Mouse (Mus musculus): ENCODE measurements around the gene Mov10. TPM values are rescaled to one million over a fixed set of nuclear protein-coding genes. Genes with fewer than 3 reads are reported as not detected.

Gene Mov10
- polyA plus RNA-seq, 1 experiment from 2014 or later: 20.6 TPM

DNA sequence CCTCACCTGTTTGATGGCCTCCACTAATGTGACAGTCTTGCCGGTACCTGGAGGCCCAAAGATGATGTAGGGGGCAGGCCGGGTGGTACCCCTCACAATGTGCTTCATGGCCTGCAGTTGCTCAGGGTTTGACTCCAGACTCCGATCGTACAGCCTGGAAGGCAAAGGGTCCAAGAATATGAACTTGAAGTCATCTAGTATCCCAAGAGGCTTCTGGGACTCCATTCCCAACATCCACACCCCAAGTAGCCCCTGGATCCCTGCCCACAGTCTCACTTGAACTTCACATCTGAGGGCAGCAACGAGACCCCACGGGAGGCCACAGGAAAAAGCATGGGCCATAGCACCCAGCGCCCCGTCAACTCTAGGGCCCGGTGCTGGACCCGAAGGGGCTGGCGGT, 17.7 kb downstream of the Mov10 start:
- ATAC-seq (ENCODE audit: low FRiP score): no peak
- WGBS: 95% methylated on average over 11 of the region's 11 CpGs
- H3K27ac ChIP-seq: no peak overlapping the region

DNA sequence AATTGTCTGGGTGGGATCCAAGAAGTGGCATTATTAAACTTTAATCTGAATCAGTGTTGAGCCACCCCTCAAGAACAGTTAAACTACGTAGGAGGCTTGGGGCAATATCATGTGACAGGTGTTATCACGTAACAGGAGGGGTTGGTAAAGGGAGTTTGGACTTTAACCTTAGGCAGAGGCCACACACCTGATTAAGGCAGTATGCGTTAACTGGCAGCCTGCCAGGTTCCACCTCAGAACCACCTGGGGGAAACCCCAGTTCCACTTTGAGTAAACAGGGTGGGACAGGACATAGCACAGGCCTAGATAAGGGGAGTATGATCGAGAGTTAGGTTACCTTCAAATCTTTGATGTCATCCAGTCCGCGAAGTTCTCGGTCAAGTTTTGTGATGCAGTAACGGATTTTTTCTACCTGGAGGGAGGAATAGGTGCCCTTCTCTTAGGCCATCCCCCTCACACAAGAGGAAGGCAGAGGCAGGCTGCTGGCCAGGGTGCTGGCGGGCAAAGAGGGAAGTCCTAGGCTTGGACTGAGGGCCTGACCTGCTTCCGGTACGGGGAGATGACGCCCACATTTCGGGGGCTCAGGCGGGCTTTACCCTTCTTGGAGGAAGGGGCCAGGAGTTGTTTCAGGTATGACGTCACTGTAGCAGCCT, 21.8 kb downstream of the Mov10 start:
- Histone ChIP-seq H3K9ac (no peak overlapping the region), H3K4me2 (no peak overlapping the region), H3K9me3 (no peaks in the 10 kb centered on the region), H3K4me3 (replicated peaks) (no peak overlapping the region), H3K27ac (0 out of 2 replicates have a peak overlapping the region, but pooled peaks have one; percentile 50), H3K4me1 (peaks cover 35% of the 10 kb centered on the region), H3K27me3 (no peaks in the 10 kb centered on the region), H3K36me3 (replicated peaks) (peaks cover 54% of the 10 kb centered on the region)
- 83% methylated on average over 15 of the region's 15 CpGs for WGBS
- no peak for ATAC-seq (ENCODE audit: low FRiP score)

More for the DNA sequence above, 17.7 kb downstream of the Mov10 start:
- Histone ChIP-seq H3K27me3 (no peaks in the 10 kb centered on the region), H3K9me3 (no peaks in the 10 kb centered on the region), H3K9ac (no peak overlapping the region), H3K4me1 (peaks cover 9% of the 10 kb centered on the region), H3K36me3 (replicated peaks) (peaks cover 51% of the 10 kb centered on the region), H3K4me2 (no peak overlapping the region), H3K4me3 (replicated peaks) (no peak overlapping the region)

GRCm38 (mm10) chr3:104795661-104796340, 22.6 kb downstream of the Mov10 start:
- Histone ChIP-seq H3K27ac (peak overlapping the region; percentile 50), H3K4me3 (replicated peaks) (no peak overlapping the region), H3K9me3 (no peaks in the 10 kb centered on the region), H3K36me3 (replicated peaks) (peaks cover 47% of the 10 kb centered on the region), H3K4me1 (peaks cover 40% of the 10 kb centered on the region), H3K27me3 (no peaks in the 10 kb centered on the region), H3K4me2 (no peak overlapping the region), H3K9ac (no peak overlapping the region)
- WGBS: 78% methylated on average over 15 of the region's 15 CpGs
- no peak for ATAC-seq (ENCODE audit: low FRiP score)

GRCm38 (mm10) chr3:104794953-104795470, 23.4 kb downstream of the Mov10 start:
- 75% methylated on average over 12 of the region's 12 CpGs for WGBS
- Histone ChIP-seq H3K4me3 (replicated peaks) (no peak overlapping the region), H3K9me3 (no peaks in the 10 kb centered on the region), H3K27me3 (no peaks in the 10 kb centered on the region), H3K9ac (no peak overlapping the region), H3K4me1 (peaks cover 48% of the 10 kb centered on the region), H3K4me2 (no peak overlapping the region), H3K27ac (peak overlapping the region; percentile 50), H3K36me3 (replicated peaks) (peaks cover 39% of the 10 kb centered on the region)
- ATAC-seq (ENCODE audit: low FRiP score): no peak

GRCm38 (mm10) chr3:104793871-104794828, 24.2 kb downstream of the Mov10 start:
- Histone ChIP-seq H3K4me1 (peaks cover 57% of the 10 kb centered on the region), H3K9ac (no peak overlapping the region), H3K4me2 (no peak overlapping the region), H3K27me3 (no peaks in the 10 kb centered on the region), H3K9me3 (no peaks in the 10 kb centered on the region), H3K27ac (peak overlapping the region; percentile 75), H3K36me3 (replicated peaks) (peaks cover 32% of the 10 kb centered on the region), H3K4me3 (replicated peaks) (no peak overlapping the region)
- peak; percentile 93 for ATAC-seq (ENCODE audit: low FRiP score)
- WGBS: 56% methylated on average over 20 of the region's 20 CpGs

DNA sequence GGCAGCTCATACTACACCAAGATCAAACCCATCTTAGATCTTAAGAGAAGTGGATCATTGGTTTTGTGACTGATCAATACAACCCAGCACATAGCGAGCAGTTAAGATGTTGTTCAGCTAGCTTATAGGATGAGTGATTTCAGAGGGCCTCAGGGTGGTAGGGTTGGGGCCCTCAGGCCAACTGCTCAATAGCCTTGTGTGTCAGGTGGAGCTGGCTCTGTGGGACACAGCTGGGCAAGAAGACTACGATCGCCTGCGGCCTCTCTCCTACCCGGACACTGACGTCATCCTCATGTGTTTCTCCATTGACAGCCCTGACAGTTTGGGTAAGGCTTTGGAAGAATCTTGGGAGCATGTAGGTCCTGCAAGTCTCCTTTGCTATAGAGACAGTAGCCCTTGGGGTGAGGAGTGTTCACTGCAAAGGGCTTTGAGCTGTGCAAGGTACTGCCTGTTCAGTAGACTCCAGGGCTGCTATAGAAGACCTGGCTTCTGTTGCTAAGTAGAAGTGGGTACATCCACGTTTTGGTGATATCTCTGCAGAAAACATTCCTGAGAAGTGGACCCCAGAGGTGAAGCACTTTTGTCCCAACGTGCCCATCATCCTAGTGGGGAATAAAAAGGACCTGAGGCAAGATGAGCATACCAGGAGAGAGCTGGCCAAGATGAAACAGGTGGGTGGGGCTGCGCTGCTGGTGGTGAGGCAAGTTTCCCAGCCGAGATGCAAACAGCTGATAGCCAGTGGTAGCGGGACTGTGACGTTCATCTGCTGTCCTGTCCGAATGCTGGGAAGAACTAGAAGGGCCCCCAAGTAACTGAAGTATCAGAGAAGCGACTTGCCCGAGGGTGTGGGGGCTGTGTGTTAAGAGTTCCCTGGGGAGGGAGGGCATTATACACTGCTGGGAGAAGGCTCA, 25.7 kb downstream of the Mov10 start:
- WGBS: 80% methylated on average over 15 of the region's 15 CpGs
- Histone ChIP-seq H3K36me3 (replicated peaks) (peaks cover 24% of the 10 kb centered on the region), H3K4me2 (no peak overlapping the region), H3K27me3 (peaks cover 5% of the 10 kb centered on the region), H3K9me3 (no peaks in the 10 kb centered on the region), H3K9ac (no peak overlapping the region), H3K27ac (no peak overlapping the region), H3K4me3 (replicated peaks) (no peak overlapping the region), H3K4me1 (peaks cover 66% of the 10 kb centered on the region)
- no peak for ATAC-seq (ENCODE audit: low FRiP score)

GRCm38 (mm10) chr3:104791671-104792070, 26.7 kb downstream of the Mov10 start:
- H3K4me1 ChIP-seq: peaks cover 66% of the 10 kb centered on the region

DNA sequence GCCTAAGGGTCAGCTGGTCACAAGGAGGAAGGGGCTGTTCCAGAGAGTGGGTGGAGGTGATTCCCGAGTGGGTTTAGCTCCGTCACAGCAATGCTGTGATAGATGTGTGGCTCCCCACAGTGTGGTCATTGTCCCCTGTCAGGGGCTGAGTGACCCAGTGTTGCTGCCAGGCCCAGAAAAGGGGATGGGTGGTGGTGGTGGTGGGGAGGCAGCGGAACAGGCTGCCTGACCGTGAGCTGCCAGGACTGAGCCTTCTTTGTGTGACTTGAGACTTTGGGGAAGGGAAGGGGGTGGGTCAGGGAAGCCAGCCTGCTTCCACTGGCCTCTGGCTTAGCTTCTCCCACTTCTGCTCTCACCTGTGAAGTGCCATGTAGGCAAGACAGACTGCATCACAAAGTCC, 27.3 kb downstream of the Mov10 start:
- peak overlapping the region; percentile 62; the same call in 1 of the 2 replicates for H3K4me3 ChIP-seq (replicated peaks)
- H3K9me3 ChIP-seq: no peaks in the 10 kb centered on the region
- peak overlapping the region; percentile 6; the same call in 1 of the 2 replicates for H3K27ac ChIP-seq
- peak overlapping the region; percentile 95 for H3K4me2 ChIP-seq
- peaks cover 12% of the 10 kb centered on the region for H3K27me3 ChIP-seq
- peaks cover 13% of the 10 kb centered on the region for H3K36me3 ChIP-seq (replicated peaks)
- H3K9ac ChIP-seq: peak overlapping the region; percentile 73; the same call in 1 of the 2 replicates
- 35% methylated on average over 4 of the region's 4 CpGs for WGBS
- H3K4me1 ChIP-seq: peaks cover 60% of the 10 kb centered on the region
- no peak for ATAC-seq (ENCODE audit: low FRiP score)

More at GRCm38 (mm10) chr3:104791671-104792070, 26.7 kb downstream of the Mov10 start:
- H3K27me3 ChIP-seq: peaks cover 8% of the 10 kb centered on the region
- no peak overlapping the region for H3K27ac ChIP-seq
- H3K4me2 ChIP-seq: no peak overlapping the region
- WGBS: 90% methylated on average over 8 of the region's 8 CpGs
- H3K36me3 ChIP-seq (replicated peaks): peaks cover 19% of the 10 kb centered on the region
- no peak overlapping the region for H3K4me3 ChIP-seq (replicated peaks)
- no peak for ATAC-seq (ENCODE audit: low FRiP score)
- H3K9me3 ChIP-seq: no peaks in the 10 kb centered on the region
- no peak overlapping the region for H3K9ac ChIP-seq

DNA sequence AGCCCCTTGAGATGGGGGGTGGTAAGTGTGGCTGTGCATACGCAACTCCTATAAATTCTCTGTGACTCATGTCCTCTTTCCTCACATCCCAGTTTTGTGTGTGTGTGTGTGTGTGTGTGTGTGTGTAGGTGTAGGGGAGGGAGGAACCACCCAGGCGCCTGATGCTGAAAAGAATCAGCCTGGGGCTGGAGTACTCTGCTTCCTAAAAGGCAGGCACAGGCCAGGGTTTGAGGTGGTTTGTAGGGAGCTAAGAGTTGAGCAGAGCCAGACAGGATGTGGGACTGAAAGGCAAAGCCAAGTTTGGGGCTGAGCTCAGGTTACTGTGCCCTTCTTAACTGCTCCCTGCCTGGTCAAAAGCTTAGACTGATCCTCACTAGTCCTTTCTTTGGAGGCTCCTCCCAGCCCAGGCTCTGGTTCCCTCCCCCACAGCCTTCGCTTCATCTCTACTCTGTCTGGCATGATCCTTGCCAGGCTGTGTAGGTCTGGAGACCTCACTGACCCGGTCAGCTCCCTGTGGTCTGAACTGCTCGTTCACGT, 27.9 kb downstream of the Mov10 start:
- peak overlapping the region; percentile 73 for H3K9ac ChIP-seq
- ATAC-seq (ENCODE audit: low FRiP score): no peak

DNA sequence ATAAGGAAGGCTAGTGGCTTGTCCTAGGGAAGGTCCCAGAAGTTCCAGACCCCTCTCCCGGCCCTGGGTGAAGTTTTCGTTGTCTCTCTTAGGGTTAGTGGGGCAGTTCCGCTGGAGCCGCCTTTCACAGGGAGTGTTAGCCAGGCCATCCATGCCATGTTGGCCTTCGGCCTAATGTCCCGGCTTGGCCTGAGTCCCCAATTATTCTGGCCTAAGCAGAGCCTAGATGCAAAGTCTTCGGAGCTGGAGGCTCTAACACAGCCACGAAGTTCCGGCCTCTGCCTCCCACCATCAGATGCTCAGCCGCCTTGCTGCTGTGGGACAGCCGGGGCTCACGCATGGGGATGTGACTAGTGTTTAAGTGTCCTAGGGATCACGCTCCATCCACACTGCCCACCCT, 28.5 kb downstream of the Mov10 start:
- no peak overlapping the region for H3K27ac ChIP-seq
- H3K27me3 ChIP-seq: peaks cover 24% of the 10 kb centered on the region
- H3K9ac ChIP-seq: peak overlapping the region; percentile 73
- peaks cover 6% of the 10 kb centered on the region; the same call in 1 of the 2 replicates for H3K36me3 ChIP-seq (replicated peaks)
- peak overlapping the region; percentile 95 for H3K4me2 ChIP-seq
- H3K4me3 ChIP-seq (replicated peaks): peak overlapping the region; percentile 62
- H3K9me3 ChIP-seq: no peaks in the 10 kb centered on the region
- 36% methylated on average over 13 of the region's 13 CpGs for WGBS
- no peak for ATAC-seq (ENCODE audit: low FRiP score)
- peaks cover 49% of the 10 kb centered on the region for H3K4me1 ChIP-seq

More for the DNA sequence above, 27.9 kb downstream of the Mov10 start:
- H3K27ac ChIP-seq: peak overlapping the region; percentile 6; the same call in 1 of the 2 replicates
- H3K4me2 ChIP-seq: peak overlapping the region; percentile 95
- H3K36me3 ChIP-seq (replicated peaks): peaks cover 8% of the 10 kb centered on the region; the same call in 1 of the 2 replicates
- H3K4me1 ChIP-seq: peaks cover 55% of the 10 kb centered on the region
- H3K27me3 ChIP-seq: peaks cover 18% of the 10 kb centered on the region
- H3K4me3 ChIP-seq (replicated peaks): peak overlapping the region; percentile 62
- 26% methylated on average over 6 of the region's 6 CpGs for WGBS
- no peaks in the 10 kb centered on the region for H3K9me3 ChIP-seq

GRCm38 (mm10) chr3:104789312-104789605, 29.1 kb downstream of the Mov10 start:
- peaks cover 43% of the 10 kb centered on the region for H3K4me1 ChIP-seq
- H3K9ac ChIP-seq: peak overlapping the region; percentile 73
- no peaks in the 10 kb centered on the region for H3K9me3 ChIP-seq
- H3K27me3 ChIP-seq: peaks cover 30% of the 10 kb centered on the region
- WGBS: 2% methylated on average over 10 of the region's 10 CpGs
- peak; percentile 34; the same call in 1 of the 2 replicates for ATAC-seq (ENCODE audit: low FRiP score)
- H3K4me2 ChIP-seq: peak overlapping the region; percentile 95
- H3K27ac ChIP-seq: 0 out of 2 replicates have a peak overlapping the region, but pooled peaks have one; percentile 6
- H3K36me3 ChIP-seq (replicated peaks): peaks cover 6% of the 10 kb centered on the region; the same call in 1 of the 2 replicates
- peak overlapping the region; percentile 62 for H3K4me3 ChIP-seq (replicated peaks)

All from forebrain, embryonic 12.5 days (tissue).